8 mouse cellular contexts compared by ENCODE assay signal in genomic region chr8:121584730-121585129, GRCm38 (mm10). TPM values are rescaled to one million over a fixed set of nuclear protein-coding genes. Genes with fewer than 3 reads are reported as not detected.
DNase-seq lines count a peak whose midpoint lies in the region; ATAC-seq and TF ChIP-seq lines count a peak whose summit lies in the region.

No protein-coding gene starts in this region.

- no peak for TF ChIP-seq CTCF in stomach, postnatal 0 days (IDR thresholded peaks at IDR 0.05; ENCODE audit: low read depth)

- H3K36me3 ChIP-seq in erythroblast, embryonic 14.5 days (ENCODE audit: control insufficient read depth) = peaks cover 4% of the 10 kb centered on the region
- no peaks in the 10 kb centered on the region for H3K36me3 ChIP-seq in limb, embryonic 14.5 days (ENCODE audit: control insufficient read depth, insufficient read depth, low read length)
- H3K36me3 ChIP-seq in stomach, postnatal 0 days (ENCODE audit: control insufficient read depth, insufficient read depth, low read length) = no peaks in the 10 kb centered on the region

- peak overlapping the region; percentile 60; the same call in 1 of the 2 replicates for H3K9ac ChIP-seq in limb, embryonic 14.5 days (ENCODE audit: low read depth, low read length, severe bottlenecking)
- H3K9ac ChIP-seq in stomach, postnatal 0 days (ENCODE audit: low read length) = peak overlapping the region; percentile 77

- 41% methylated on average over 13 of the region's 13 CpGs for WGBS in limb, embryonic 14.5 days
- 43% methylated on average over 13 of the region's 13 CpGs for WGBS in stomach, postnatal 0 days

- H3K4me1 ChIP-seq in erythroblast, embryonic 14.5 days (ENCODE audit: control insufficient read depth) = peaks cover 63% of the 10 kb centered on the region
- peaks cover 5% of the 10 kb centered on the region for H3K4me1 ChIP-seq in limb, embryonic 14.5 days (ENCODE audit: control insufficient read depth, insufficient read depth, low read length)
- 0 out of 2 replicates have a peak, but pooled peaks cover 3% of the 10 kb centered on the region for H3K4me1 ChIP-seq in stomach, postnatal 0 days (replicated peaks; ENCODE audit: control insufficient read depth, insufficient read depth)

- H3K9me3 ChIP-seq in erythroblast, embryonic 14.5 days (ENCODE audit: control insufficient read depth, low read length) = no peaks in the 10 kb centered on the region
- no peaks in the 10 kb centered on the region for H3K9me3 ChIP-seq in limb, embryonic 14.5 days (ENCODE audit: control insufficient read depth, low read length)
- H3K9me3 ChIP-seq in stomach, postnatal 0 days (ENCODE audit: control insufficient read depth, low read length) = no peaks in the 10 kb centered on the region

- H3K4me2 ChIP-seq in limb, embryonic 14.5 days (replicated peaks; ENCODE audit: low read depth, low read length, severe bottlenecking) = peak overlapping the region; percentile 65
- peak overlapping the region; percentile 63 for H3K4me2 ChIP-seq in stomach, postnatal 0 days (replicated peaks; ENCODE audit: low read depth)

- peak; percentile 22 for DNase-seq in thymus, postnatal 0 days (ENCODE audit: low spot score)
- no peak for DNase-seq in thymus, postnatal 4 days
- DNase-seq in limb, embryonic 14.5 days (ENCODE audit: low spot score) = no peak
- DNase-seq in stomach, postnatal 0 days (ENCODE audit: low spot score) = no peak
- no peak for DNase-seq in layer of hippocampus, adult 9-11 months
- DNase-seq in kidney, postnatal 25 days = no peak

- no peak overlapping the region for H3K27ac ChIP-seq in limb, embryonic 14.5 days (replicated peaks; ENCODE audit: low read depth, low read length)
- H3K27ac ChIP-seq in stomach, postnatal 0 days (replicated peaks) = 0 out of 2 replicates have a peak overlapping the region, but pooled peaks have one; percentile 80

- ATAC-seq in erythroblast, adult 5-6 weeks (replicated peaks; ENCODE audit: low FRiP score, poor library complexity, severe bottlenecking) = no peak
- ATAC-seq in limb, embryonic 14.5 days (ENCODE audit: low FRiP score, low read depth) = no peak
- no peak for ATAC-seq in stomach, postnatal 0 days (ENCODE audit: low FRiP score, low TSS enrichment)

- peak overlapping the region; percentile 85 for H3K4me3 ChIP-seq in erythroblast, embryonic 14.5 days (replicated peaks)
- peak overlapping the region; percentile 64 for H3K4me3 ChIP-seq in limb, embryonic 14.5 days (replicated peaks; ENCODE audit: low read length)
- H3K4me3 ChIP-seq in stomach, postnatal 0 days (ENCODE audit: low read depth, low read length) = peak overlapping the region; percentile 54

- H3K27me3 ChIP-seq in erythroblast, embryonic 14.5 days (ENCODE audit: control insufficient read depth) = peaks cover 10% of the 10 kb centered on the region
- H3K27me3 ChIP-seq in limb, embryonic 14.5 days (ENCODE audit: control insufficient read depth, insufficient read depth, low read length) = no peaks in the 10 kb centered on the region
- H3K27me3 ChIP-seq in stomach, postnatal 0 days (ENCODE audit: control insufficient read depth, insufficient read depth, low read length) = no peaks in the 10 kb centered on the region

- no peak for TF ChIP-seq EP300 in stomach, postnatal 0 days (optimal IDR thresholded peaks at IDR 0.05)

- TF ChIP-seq POLR2A in limb, embryonic 14.5 days (IDR thresholded peaks at IDR 0.05; ENCODE audit: borderline replicate concordance, extremely low read depth, insufficient read depth, insufficient read length) = no peak

RNA-seq across cellular contexts. Expression of gene Map1lc3b, which starts 5.4 kb away (rescaled TPM):
- 29.2 and 30.4 TPM in 2 replicates for polyA plus RNA-seq in erythroblast, embryonic 14.5 days (2012)
- total RNA-seq in erythroblast, adult 5-6 weeks (2015; ENCODE audit: low replicate concordance) = 194 and 223 TPM in 2 replicates
- total RNA-seq in erythroblast, adult 5-6 weeks (2017; ENCODE audit: low replicate concordance) = 274 and 282 TPM in 2 replicates
- polyA plus RNA-seq in thymus, postnatal 0 days (2015; fragmentation: Nextera tagmentation; extraction: Ambion mirVana) = 325 and 329 TPM in 2 replicates
- 49.6 and 59.5 TPM in 2 replicates for polyA plus RNA-seq in limb, embryonic 14.5 days (2012; rRNA removed)
- polyA plus RNA-seq in limb, embryonic 14.5 days (2014; fragmentation: Nextera tagmentation; extraction: Ambion mirVana) = 226 and 238 TPM in 2 replicates
- 262 and 274 TPM in 2 replicates for polyA plus RNA-seq in stomach, postnatal 0 days (2015; fragmentation: Nextera tagmentation; extraction: Ambion mirVana)

RNA-seq across cellular contexts. Expression of gene Fbxo31, which starts 6.1 kb away (rescaled TPM):
- polyA plus RNA-seq in erythroblast, embryonic 14.5 days (2012) = 1.3 and 1.6 TPM in 2 replicates
- total RNA-seq in erythroblast, adult 5-6 weeks (2015; ENCODE audit: low replicate concordance) = 1.0 and 7.7 TPM in 2 replicates
- 2.5 and 4.3 TPM in 2 replicates for total RNA-seq in erythroblast, adult 5-6 weeks (2017; ENCODE audit: low replicate concordance)
- 14.3 and 18.3 TPM in 2 replicates for polyA plus RNA-seq in thymus, postnatal 0 days (2015; fragmentation: Nextera tagmentation; extraction: Ambion mirVana)
- polyA plus RNA-seq in limb, embryonic 14.5 days (2012; rRNA removed) = 21.5 and 28.5 TPM in 2 replicates
- 19.1 and 21.0 TPM in 2 replicates for polyA plus RNA-seq in limb, embryonic 14.5 days (2014; fragmentation: Nextera tagmentation; extraction: Ambion mirVana)
- 10.0 and 10.9 TPM in 2 replicates for polyA plus RNA-seq in stomach, postnatal 0 days (2015; fragmentation: Nextera tagmentation; extraction: Ambion mirVana)

RNA-seq across cellular contexts. Expression of gene 1700018B08Rik, which starts 40.6 kb away (rescaled TPM):
- not detected in 2 replicates for polyA plus RNA-seq in erythroblast, embryonic 14.5 days (2012)
- not detected in 2 replicates for total RNA-seq in erythroblast, adult 5-6 weeks (2015; ENCODE audit: low replicate concordance)
- total RNA-seq in erythroblast, adult 5-6 weeks (2017; ENCODE audit: low replicate concordance) = not detected in 2 replicates
- not detected in 2 replicates for polyA plus RNA-seq in thymus, postnatal 0 days (2015; fragmentation: Nextera tagmentation; extraction: Ambion mirVana)
- not detected in 2 replicates for polyA plus RNA-seq in limb, embryonic 14.5 days (2012; rRNA removed)
- not detected in 2 replicates for polyA plus RNA-seq in limb, embryonic 14.5 days (2014; fragmentation: Nextera tagmentation; extraction: Ambion mirVana)
- polyA plus RNA-seq in stomach, postnatal 0 days (2015; fragmentation: Nextera tagmentation; extraction: Ambion mirVana) = not detected in 2 replicates
